Mouse (Mus musculus) forebrain, embryonic 12.5 days (tissue): ENCODE measurements at regions not wholly inside any gene's neighbourhood (a gene's known extent, or its start where the extent isn't known, plus 50 kb on each side); places are given as distances from the start of the nearest gene placed in this dataset.
A peak's percentile ranks its signal among the peaks of the same experiment; 100 is the strongest.
"Not testable (repeated sequence)": the region's sequence is repeated elsewhere in the genome, so short reads cannot be mapped to it uniquely, and the experiment has no call there.

Experiments used
- ATAC-seq: fragments of 200-750 bp; cut with Nextera tagmentation; 2 replicates; pipeline ENCODE4 v1.8.0; 2017; ENCODE audit warnings: moderate TSS enrichment; ENCODE audit not compliant: low FRiP score
- H3K27ac ChIP-seq: fragments of 300-500 bp; sonication (generic); 2 replicates; pipeline ENCODE4 v1.5.1; 2016; ENCODE audit warnings: mild to moderate bottlenecking
- H3K27me3 ChIP-seq: fragments of 300-500 bp; sonication (generic); 2 replicates; pipeline ENCODE4 v1.6.1; 2016; ENCODE audit warnings: mild to moderate bottlenecking
- H3K36me3 ChIP-seq: fragments of 300-500 bp; sonication (generic); replicated peaks from 2 replicates; pipeline ENCODE4 v1.6.1; 2016; ENCODE audit warnings: mild to moderate bottlenecking
- H3K4me1 ChIP-seq: fragments of 300-500 bp; sonication (generic); 2 replicates; pipeline ENCODE4 v1.6.1; 2016
- H3K4me2 ChIP-seq: fragments of 300-500 bp; sonication (generic); 2 replicates; pipeline ENCODE4 v1.6.1; 2016; ENCODE audit warnings: mild to moderate bottlenecking, moderate library complexity
- H3K4me3 ChIP-seq: fragments of 300-500 bp; sonication (generic); replicated peaks from 2 replicates; pipeline ENCODE4 v1.5.1; 2016; ENCODE audit warnings: mild to moderate bottlenecking
- H3K9ac ChIP-seq: fragments of 300-500 bp; sonication (generic); 2 replicates; pipeline ENCODE4 v1.6.1; 2016; ENCODE audit warnings: mild to moderate bottlenecking
- H3K9me3 ChIP-seq: fragments of 300-500 bp; sonication (generic); 2 replicates; pipeline ENCODE4 v1.6.1; 2016
- WGBS: fragments of 180-500 bp; shearing (Covaris S2); methylation state at CpG from one replicate; pipeline ENCODE4 v1.1.7; 2016; 5-methylcytosine and 5-hydroxymethylcytosine counted together

DNA sequence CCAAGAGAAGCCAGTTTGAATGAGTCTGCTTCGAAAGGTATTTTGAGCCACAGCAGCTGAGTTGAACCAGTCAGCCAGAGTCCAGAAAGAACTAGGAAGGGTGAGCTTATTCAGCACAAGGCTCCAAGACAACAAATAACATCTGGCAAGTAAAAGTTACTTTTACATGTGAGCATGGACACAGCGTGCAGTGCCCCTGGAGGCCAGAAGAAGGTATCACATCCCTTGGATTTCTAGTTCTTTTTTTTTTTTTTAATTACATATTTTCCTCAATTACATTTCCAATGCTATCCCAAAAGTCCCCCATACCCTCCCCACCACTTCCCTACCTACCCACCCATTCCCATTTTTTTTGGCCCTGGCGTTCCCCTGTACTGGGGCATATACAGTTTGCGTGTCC is 367.4 kb downstream of the Gm9008 start:
- not testable (repeated sequence) for ATAC-seq

DNA sequence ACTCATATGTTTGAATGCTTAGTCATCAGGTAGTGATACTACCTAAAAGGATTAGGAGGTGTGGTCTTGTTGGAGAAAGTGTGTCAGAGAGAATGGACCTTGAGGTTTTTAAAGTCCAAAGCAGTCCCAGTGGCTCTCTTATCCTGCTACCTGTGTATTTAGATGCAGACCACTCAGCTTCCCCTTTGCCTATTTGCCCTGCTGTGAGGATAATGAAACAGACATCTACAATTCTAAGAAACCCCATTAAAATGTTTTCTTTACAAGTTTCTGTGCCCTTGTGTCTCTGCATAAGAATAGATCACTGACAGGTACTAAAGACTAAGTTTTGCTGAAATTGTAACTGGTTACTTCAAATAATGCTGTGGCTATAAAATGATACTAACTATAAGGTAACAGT is 381.8 kb downstream of the Gm9008 start:
- no peak overlapping the region for H3K4me3 ChIP-seq
- ATAC-seq = no peak
- no peak overlapping the region for H3K9ac ChIP-seq
- H3K4me2 ChIP-seq = no peak overlapping the region
- no peaks in the 10 kb centered on the region for H3K9me3 ChIP-seq
- no peaks in the 10 kb centered on the region for H3K4me1 ChIP-seq
- H3K27me3 ChIP-seq = no peaks in the 10 kb centered on the region
- no peak overlapping the region for H3K27ac ChIP-seq
- H3K36me3 ChIP-seq = no peaks in the 10 kb centered on the region

More for the DNA sequence above, 367.4 kb downstream of the Gm9008 start:
- H3K9ac ChIP-seq, H3K27me3 ChIP-seq, H3K9me3 ChIP-seq, H3K4me3 ChIP-seq, H3K4me1 ChIP-seq, H3K36me3 ChIP-seq, H3K27ac ChIP-seq, H3K4me2 ChIP-seq: not testable (repeated sequence)
- WGBS = 87% methylated on average over 4 of the region's 4 CpGs

DNA sequence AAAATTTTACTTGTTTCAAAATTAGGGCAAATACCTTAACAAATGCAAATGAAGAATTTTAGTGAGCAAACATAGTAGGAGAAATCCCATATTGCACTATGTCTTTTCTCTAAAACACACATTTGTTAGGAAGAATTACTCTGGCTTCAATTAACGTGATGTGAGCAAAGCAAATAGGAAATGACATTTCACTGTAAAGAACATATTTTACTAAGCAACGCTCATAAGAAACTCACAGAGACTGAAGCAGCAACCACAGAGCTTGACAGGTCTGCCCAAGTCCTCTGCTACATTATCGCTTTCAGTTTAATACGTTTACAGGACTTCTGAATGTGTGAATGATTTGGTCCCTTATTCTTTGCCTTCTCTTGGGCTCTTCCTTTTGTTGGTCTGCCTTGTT is 383.2 kb downstream of the Gm9008 start:
- 90% methylated on average over 4 of the region's 4 CpGs for WGBS
- Histone ChIP-seq H3K27me3 (no peaks in the 10 kb centered on the region), H3K4me2 (no peak overlapping the region), H3K4me3 (no peak overlapping the region), H3K36me3 (no peaks in the 10 kb centered on the region), H3K9me3 (no peaks in the 10 kb centered on the region), H3K4me1 (no peaks in the 10 kb centered on the region), H3K9ac (no peak overlapping the region), H3K27ac (no peak overlapping the region)
- ATAC-seq = no peak

DNA sequence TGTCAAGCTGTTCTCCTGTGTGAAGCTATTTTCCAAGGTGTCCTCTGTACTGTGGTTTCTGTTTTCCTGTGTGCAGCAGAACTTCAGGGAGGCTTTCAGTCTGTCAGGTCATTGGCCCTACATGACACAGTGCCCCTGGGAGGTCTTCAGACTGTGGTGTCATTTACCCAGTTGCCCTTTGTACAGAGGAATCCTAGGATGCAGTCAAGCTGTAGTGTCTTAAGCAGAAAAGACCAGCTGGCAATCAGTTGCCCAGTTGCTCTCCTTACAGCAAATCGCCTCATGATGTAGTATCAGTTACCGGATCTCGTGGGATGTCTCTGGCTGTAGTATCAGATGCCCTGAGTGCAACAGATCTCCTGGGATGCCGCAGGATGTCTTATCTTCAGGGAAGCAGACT is 432.2 kb downstream of the Gm9008 start:
- H3K36me3 ChIP-seq = no peaks in the 10 kb centered on the region
- no peak overlapping the region for H3K4me3 ChIP-seq
- no peak for ATAC-seq
- WGBS = 94% methylated on average over 4 of the region's 4 CpGs
- no peaks in the 10 kb centered on the region for H3K9me3 ChIP-seq
- H3K4me1 ChIP-seq = no peaks in the 10 kb centered on the region
- H3K27me3 ChIP-seq = no peaks in the 10 kb centered on the region
- no peak overlapping the region for H3K9ac ChIP-seq
- no peak overlapping the region for H3K4me2 ChIP-seq
- no peak overlapping the region for H3K27ac ChIP-seq

DNA sequence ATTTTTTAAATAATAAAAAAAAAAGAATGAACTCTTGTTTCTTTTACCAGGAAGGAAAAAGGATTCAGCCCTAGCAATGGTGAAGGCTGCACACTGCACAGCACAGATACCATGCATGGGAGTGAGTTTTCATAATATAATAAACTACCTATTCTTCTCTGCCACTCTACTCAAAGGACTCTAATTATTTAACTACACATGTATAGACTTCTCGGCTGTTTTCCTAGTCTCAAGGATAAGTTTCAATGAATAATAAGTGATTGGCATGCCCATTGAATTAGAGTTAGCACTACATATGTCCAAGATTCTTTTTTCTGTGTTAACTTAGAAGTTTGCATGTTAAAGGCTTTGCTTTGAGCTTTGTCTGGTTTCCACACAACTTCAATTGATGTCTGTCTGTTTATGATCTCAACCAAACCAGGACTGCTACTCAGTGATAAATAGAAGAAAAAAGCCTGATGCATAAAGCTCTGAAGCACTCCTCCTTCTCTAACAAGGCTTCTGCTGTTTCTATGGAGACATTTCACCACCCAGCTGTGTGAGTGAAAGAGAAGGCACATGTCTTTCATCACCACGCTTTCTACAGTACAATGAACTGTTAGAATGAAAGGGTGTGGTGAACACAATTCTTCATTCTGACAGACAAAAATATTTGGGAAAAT is 444.8 kb downstream of the Gm9008 start:
- H3K9me3 ChIP-seq = no peaks in the 10 kb centered on the region
- 10% methylated on average over 2 of the region's 2 CpGs for WGBS
- no peak overlapping the region for H3K4me2 ChIP-seq
- H3K9ac ChIP-seq = no peak overlapping the region
- H3K4me1 ChIP-seq = no peaks in the 10 kb centered on the region
- H3K36me3 ChIP-seq = no peaks in the 10 kb centered on the region
- no peaks in the 10 kb centered on the region for H3K27me3 ChIP-seq
- H3K27ac ChIP-seq = no peak overlapping the region
- ATAC-seq = peak; percentile 93
- no peak overlapping the region for H3K4me3 ChIP-seq

DNA sequence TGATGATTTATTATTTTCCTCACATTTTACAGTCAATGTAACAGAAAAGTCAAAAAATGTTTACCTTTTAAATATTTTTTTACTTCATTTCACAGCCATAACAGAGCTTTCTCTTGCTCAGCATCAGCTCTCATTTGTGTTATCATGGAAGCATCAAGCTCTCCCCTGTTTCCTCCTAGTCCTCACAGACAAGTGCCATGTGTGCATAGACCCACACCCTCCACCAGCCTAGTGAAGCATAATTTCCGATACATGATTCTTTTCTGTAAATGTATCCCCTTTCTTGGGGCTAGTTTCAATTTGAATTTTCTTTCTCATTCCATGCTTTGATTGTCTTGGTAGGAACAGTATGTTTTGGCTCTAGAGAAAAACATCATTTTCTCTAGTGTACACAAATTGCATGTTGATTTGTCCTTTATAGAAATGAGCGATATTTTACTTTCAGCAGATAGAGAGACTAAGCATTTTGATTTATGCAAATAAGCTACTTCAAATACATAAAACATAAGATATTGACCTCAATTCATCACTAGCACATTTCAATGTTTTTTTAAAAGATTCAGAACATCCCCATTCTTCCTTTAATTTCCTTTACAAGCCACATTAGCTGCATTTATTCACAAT is 489.7 kb downstream of the Gm9008 start:
- Histone ChIP-seq H3K36me3 (no peaks in the 10 kb centered on the region), H3K4me2 (no peak overlapping the region), H3K4me1 (no peaks in the 10 kb centered on the region), H3K27ac (no peak overlapping the region), H3K27me3 (no peaks in the 10 kb centered on the region), H3K4me3 (no peak overlapping the region), H3K9me3 (no peaks in the 10 kb centered on the region), H3K9ac (no peak overlapping the region)
- no peak for ATAC-seq
- WGBS = 73% methylated on average over 2 of the region's 2 CpGs
